Mouse (Mus musculus) heart, adult 2 months (tissue): ENCODE measurements around the gene Map2k6.

Experiments
- CTCF ChIP-seq: fragments of 200-600 bp; IDR thresholded peaks from 2 replicates; pipeline ENCODE4 v1.8.1; 2022; ENCODE audit warnings: antibody characterized with exemption, mild to moderate bottlenecking, moderate library complexity
- POLR2A ChIP-seq: fragments of 200-500 bp; IDR thresholded peaks from 2 replicates; pipeline ENCODE4 v1.6.1; 2011; ENCODE audit warnings: mild to moderate bottlenecking, low read depth, low read length, control low read depth; ENCODE audit not compliant: insufficient read depth

- no peak for TF ChIP-seq POLR2A
- peak; percentile 86 for TF ChIP-seq CTCF
Measured at GRCm38 (mm10) chr11:110357756-110358551, 41.0 kb upstream of the Map2k6 start.
